25 mouse cellular contexts compared by ENCODE assay signal in the genomic region with DNA sequence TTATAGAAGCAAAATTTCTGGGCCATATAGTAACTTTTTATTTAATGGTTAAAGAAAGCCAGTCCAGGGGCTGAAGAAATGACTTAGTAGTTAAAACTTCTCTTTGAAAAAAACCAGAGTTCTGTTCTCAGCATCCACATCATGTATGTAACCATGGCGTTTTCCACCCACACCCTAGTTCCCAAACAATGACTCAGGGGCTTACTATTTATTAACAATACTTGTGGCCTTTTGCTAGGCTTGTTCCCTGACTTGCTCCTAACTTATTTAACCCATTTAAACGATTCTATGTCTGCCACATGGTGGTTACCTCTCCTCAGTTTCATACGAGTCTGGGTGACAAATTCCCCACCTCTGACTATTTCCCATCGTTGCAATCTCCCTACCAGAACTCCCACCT.
"Had no signal": no experiment of that assay in that cellular context is flagged by ENCODE, and none has a peak within 500 bp of the region (broad histone marks: within the 10 kb centered on the region; RNA-seq: fewer than 3 reads in every experiment).

No protein-coding gene starts in this region.

- H3K4me1 ChIP-seq: heart, embryonic 13.5 days; heart, embryonic 15.5 days; hindbrain, embryonic 13.5 days; hindbrain, embryonic 15.5 days; kidney, embryonic 15.5 days; limb, embryonic 13.5 days; limb, embryonic 15.5 days; liver, embryonic 12.5 days had no signal

- H3K27me3 ChIP-seq: heart, embryonic 13.5 days; heart, embryonic 15.5 days; hindbrain, embryonic 13.5 days; hindbrain, embryonic 15.5 days; kidney, embryonic 15.5 days; limb, embryonic 13.5 days; limb, embryonic 15.5 days; liver, embryonic 12.5 days had no signal

- H3K36me3 ChIP-seq: heart, embryonic 13.5 days; heart, embryonic 15.5 days; hindbrain, embryonic 13.5 days; hindbrain, embryonic 15.5 days; kidney, embryonic 15.5 days; limb, embryonic 13.5 days; limb, embryonic 15.5 days; liver, embryonic 12.5 days had no signal

- H3K9me3 ChIP-seq: heart, embryonic 13.5 days; heart, embryonic 15.5 days; hindbrain, embryonic 13.5 days; hindbrain, embryonic 15.5 days; kidney, embryonic 15.5 days; limb, embryonic 13.5 days; limb, embryonic 15.5 days; liver, embryonic 12.5 days had no signal

- ATAC-seq: hindbrain, postnatal 0 days; intestine, embryonic 16.5 days; liver, embryonic 12.5 days had no signal

- H3K4me3 ChIP-seq: heart, adult 2 months; heart, embryonic 13.5 days; heart, embryonic 15.5 days; hindbrain, embryonic 13.5 days; hindbrain, embryonic 15.5 days; kidney, embryonic 15.5 days; limb, embryonic 13.5 days; limb, embryonic 15.5 days; liver, embryonic 12.5 days had no signal

- H3K27ac ChIP-seq: heart, adult 2 months; heart, embryonic 13.5 days; heart, embryonic 15.5 days; hindbrain, embryonic 13.5 days; hindbrain, embryonic 15.5 days; hindbrain, postnatal 0 days; kidney, embryonic 15.5 days; kidney, postnatal 0 days; limb, embryonic 13.5 days; limb, embryonic 15.5 days; liver, embryonic 12.5 days; liver, embryonic 14.5 days had no signal

- DNase-seq: gastrocnemius, postnatal 14 days; gastrocnemius, postnatal 36 days; heart, adult 11 months; heart, adult 2 months; heart, postnatal 14 days; heart, postnatal 36 days; kidney, adult 11 months; kidney, adult 2 months; kidney, adult 9 months; kidney, postnatal 14 days; kidney, postnatal 36 days; layer of hippocampus, adult 9-11 months; layer of hippocampus, postnatal 36 days had no signal
